In the genomic region with DNA sequence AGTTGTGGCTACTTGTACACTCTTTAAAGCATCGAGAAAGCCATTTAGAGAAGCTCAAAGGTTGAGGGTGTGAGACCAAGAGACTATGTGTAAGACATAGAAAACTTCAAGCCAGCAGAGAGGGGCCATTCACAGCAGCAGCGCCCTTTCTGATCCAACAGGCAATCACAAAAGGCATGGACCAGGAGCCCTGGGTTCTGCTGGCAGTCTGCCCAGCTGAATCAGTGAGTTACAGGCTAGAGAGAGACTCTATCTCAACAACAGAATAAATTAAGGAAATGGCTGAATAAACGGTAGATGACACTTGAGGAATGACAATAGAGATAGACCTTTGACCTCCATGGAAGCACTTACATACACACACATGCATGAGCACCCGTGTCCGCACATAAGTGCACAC, we compare ENCODE assay signal across 28 mouse cellular contexts. TPM values are rescaled to one million over a fixed set of nuclear protein-coding genes. Genes with fewer than 3 reads are reported as not detected.
A peak's percentile ranks its signal among the peaks of the same experiment; 100 is the strongest.
DNase-seq lines count a peak whose midpoint lies in the region; ATAC-seq and TF ChIP-seq lines count a peak whose summit lies in the region.
"Had no signal": no experiment of that assay in that cellular context is flagged by ENCODE, and none has a peak within 500 bp of the region (broad histone marks: within the 10 kb centered on the region; RNA-seq: fewer than 3 reads in every experiment).

No protein-coding gene starts in this region.

- H3K4me2 ChIP-seq in forebrain, embryonic 14.5 days (ENCODE audit: low read length), result no peak overlapping the region
- H3K4me2 ChIP-seq in forebrain, postnatal 0 days (ENCODE audit: low read depth), result no peak overlapping the region
- no peak overlapping the region for H3K4me2 ChIP-seq in lung, embryonic 14.5 days
- H3K4me2 ChIP-seq: heart, embryonic 13.5 days; hindbrain, embryonic 13.5 days; intestine, embryonic 15.5 days; liver, embryonic 15.5 days; midbrain, embryonic 11.5 days had no signal

- peak; percentile 69 for DNase-seq in forebrain, embryonic 14.5 days (ENCODE audit: low spot score)
- no peak for DNase-seq in forebrain, postnatal 0 days
- peak; percentile 72 for DNase-seq in lung, embryonic 14.5 days
- no peak for DNase-seq in lung, adult 2 months
- peak; percentile 77 for DNase-seq in brain, embryonic 14.5 days (ENCODE audit: low read depth)
- DNase-seq in lung, postnatal 10 days, result peak; percentile 47
- no peak for DNase-seq in spleen, postnatal 14 days (ENCODE audit: low spot score in 2 of 2)
- DNase-seq in spleen, postnatal 10 days (ENCODE audit: low spot score in 2 of 2), result no peak
- DNase-seq: adrenal gland, postnatal 25 days; cerebellum, adult 11 months; cerebellum, adult 9-11 months; gastrocnemius, postnatal 25 days; heart, adult 2 months; heart, postnatal 14 days; kidney, postnatal 25 days; liver; right cerebral cortex, adult 18-20 months; right cerebral cortex, postnatal 4 days; thymus, adult 2 months had no signal

- no peak overlapping the region for H3K4me3 ChIP-seq in forebrain, embryonic 14.5 days (ENCODE audit: low read depth, low read length)
- H3K4me3 ChIP-seq in forebrain, postnatal 0 days (ENCODE audit: low read depth, low read length), result no peak overlapping the region
- H3K4me3 ChIP-seq in lung, embryonic 14.5 days (ENCODE audit: low read depth, low read length), result no peak overlapping the region
- no peak overlapping the region for H3K4me3 ChIP-seq in lung, adult 2 months (replicated peaks; ENCODE audit: extremely low read depth, low read depth, low read length)
- H3K4me3 ChIP-seq: heart, adult 2 months; heart, embryonic 13.5 days; hindbrain, embryonic 13.5 days; intestine, embryonic 15.5 days; layer of hippocampus, adult 2 months; limb, embryonic 10.5 days; liver, embryonic 15.5 days had no signal

- TF ChIP-seq CTCF in forebrain, postnatal 0 days (IDR thresholded peaks at IDR 0.05; ENCODE audit: low read depth), result no peak
- TF ChIP-seq CTCF in lung, embryonic 14.5 days (IDR thresholded peaks at IDR 0.05; ENCODE audit: low read depth), result 0 out of 2 replicates have a peak, but pooled peaks have one; percentile 17
- TF ChIP-seq CTCF in lung, adult 2 months (IDR thresholded peaks at IDR 0.05; ENCODE audit: insufficient read depth, low read length), result no peak
- TF ChIP-seq CTCF in brain, embryonic 14.5 days (IDR thresholded peaks at IDR 0.05; ENCODE audit: borderline replicate concordance, extremely low read depth, insufficient read depth, insufficient read length), result no peak

- no peak for TF ChIP-seq POLR2A in lung, adult 2 months (IDR thresholded peaks at IDR 0.05; ENCODE audit: borderline replicate concordance, extremely low read depth, low read depth, low read length)
- no peak for TF ChIP-seq POLR2A in brain, embryonic 14.5 days (IDR thresholded peaks at IDR 0.05; ENCODE audit: borderline replicate concordance, extremely low read depth, insufficient read depth, insufficient read length, poor library complexity, severe bottlenecking)

- H3K27ac ChIP-seq in forebrain, embryonic 14.5 days (ENCODE audit: low read depth, low read length), result no peak overlapping the region
- no peak overlapping the region for H3K27ac ChIP-seq in forebrain, postnatal 0 days (ENCODE audit: low read depth, low read length)
- no peak overlapping the region for H3K27ac ChIP-seq in lung, embryonic 14.5 days (ENCODE audit: low read depth)
- H3K27ac ChIP-seq: heart, adult 2 months; heart, embryonic 13.5 days; hindbrain, embryonic 13.5 days; intestine, embryonic 15.5 days; layer of hippocampus, adult 2 months; limb, embryonic 10.5 days; liver, embryonic 15.5 days had no signal

- no peaks in the 10 kb centered on the region for H3K36me3 ChIP-seq in forebrain, embryonic 14.5 days (ENCODE audit: control insufficient read depth, insufficient read depth, low read length)
- no peaks in the 10 kb centered on the region for H3K36me3 ChIP-seq in forebrain, postnatal 0 days (ENCODE audit: insufficient read depth)
- no peaks in the 10 kb centered on the region for H3K36me3 ChIP-seq in lung, embryonic 14.5 days (ENCODE audit: insufficient read depth)
- H3K36me3 ChIP-seq: heart, embryonic 13.5 days; hindbrain, embryonic 13.5 days; intestine, embryonic 15.5 days; limb, embryonic 10.5 days; liver, embryonic 15.5 days had no signal

- peak; percentile 69 for ATAC-seq in forebrain, embryonic 14.5 days
- no peak for ATAC-seq in forebrain, postnatal 0 days
- no peak for ATAC-seq in lung, embryonic 14.5 days (ENCODE audit: insufficient read depth)
- ATAC-seq: CD4-positive, CD25-positive, alpha-beta regulatory T cell, adult 4 months; intestine, embryonic 15.5 days had no signal

- no peak overlapping the region for H3K9ac ChIP-seq in forebrain, embryonic 14.5 days (ENCODE audit: low read length)
- no peak overlapping the region for H3K9ac ChIP-seq in forebrain, postnatal 0 days
- no peak overlapping the region for H3K9ac ChIP-seq in lung, embryonic 14.5 days
- H3K9ac ChIP-seq: heart, embryonic 13.5 days; hindbrain, embryonic 13.5 days; intestine, embryonic 15.5 days; liver, embryonic 15.5 days had no signal

- H3K27me3 ChIP-seq in forebrain, embryonic 14.5 days (replicated peaks; ENCODE audit: control insufficient read depth, insufficient read depth, low read length), result no peaks in the 10 kb centered on the region
- no peaks in the 10 kb centered on the region for H3K27me3 ChIP-seq in forebrain, postnatal 0 days (ENCODE audit: insufficient read depth, low read length)
- H3K27me3 ChIP-seq in lung, embryonic 14.5 days (ENCODE audit: insufficient read depth, low read length), result no peaks in the 10 kb centered on the region
- H3K27me3 ChIP-seq: heart, embryonic 13.5 days; intestine, embryonic 15.5 days; liver, embryonic 15.5 days had no signal

- no peaks in the 10 kb centered on the region for H3K9me3 ChIP-seq in forebrain, embryonic 14.5 days (replicated peaks; ENCODE audit: control insufficient read depth, low read length)
- no peaks in the 10 kb centered on the region for H3K9me3 ChIP-seq in forebrain, postnatal 0 days (ENCODE audit: low read length)
- no peaks in the 10 kb centered on the region for H3K9me3 ChIP-seq in lung, embryonic 14.5 days (ENCODE audit: low read depth, low read length)
- H3K9me3 ChIP-seq: heart, embryonic 13.5 days; hindbrain, embryonic 13.5 days; intestine, embryonic 15.5 days; limb, embryonic 10.5 days; liver, embryonic 15.5 days had no signal

- peaks cover 7% of the 10 kb centered on the region for H3K4me1 ChIP-seq in forebrain, embryonic 14.5 days (ENCODE audit: control insufficient read depth, insufficient read depth, low read length)
- no peaks in the 10 kb centered on the region for H3K4me1 ChIP-seq in forebrain, postnatal 0 days (ENCODE audit: insufficient read depth)
- peaks cover 13% of the 10 kb centered on the region for H3K4me1 ChIP-seq in lung, embryonic 14.5 days (ENCODE audit: insufficient read depth)
- H3K4me1 ChIP-seq in lung, adult 2 months (ENCODE audit: control insufficient read depth, insufficient read depth, low read length), result no peaks in the 10 kb centered on the region
- H3K4me1 ChIP-seq: liver, embryonic 15.5 days had no signal

- whole genome bisulfite sequencing in forebrain, embryonic 14.5 days, result 39% methylated on average over 5 of the region's 5 CpGs
- WGBS in forebrain, postnatal 0 days, result 29% methylated on average over 5 of the region's 5 CpGs
- WGBS in lung, embryonic 14.5 days, result 43% methylated on average over 5 of the region's 5 CpGs
- WGBS in lung, adult 2 months, result 42% methylated on average over 5 of the region's 5 CpGs

RNA-seq across cellular contexts. Expression of a gene that starts 21.1 kb away (rescaled TPM):
- polyA plus RNA-seq in forebrain, embryonic 14.5 days (2014; fragmentation: Nextera tagmentation; extraction: Ambion mirVana), result 14.6 and 16.4 TPM in 2 replicates
- 8.5 and 8.9 TPM in 2 replicates for total RNA-seq in forebrain, postnatal 0 days (2014; rRNA removed)
- 11.7 and 13.6 TPM in 2 replicates for polyA plus RNA-seq in forebrain, postnatal 0 days (2015; fragmentation: Nextera tagmentation; extraction: Ambion mirVana)
- polyA plus RNA-seq in lung, embryonic 14.5 days (2014; fragmentation: Nextera tagmentation; extraction: Ambion mirVana), result 33.2 and 41.6 TPM in 2 replicates
- 79.9 and 102 TPM in 2 replicates for polyA plus RNA-seq in lung, adult 2 months (2012; rRNA removed)
- polyA plus RNA-seq in brain, embryonic 14.5 days (2012; rRNA removed), result 12.9 and 17.3 TPM in 2 replicates
- total RNA-seq: megakaryocyte progenitor cell, adult 5-6 weeks had no signal
- polyA plus RNA-seq: CD4-positive, CD25-positive, alpha-beta regulatory T cell, adult 4 months had no signal

RNA-seq across cellular contexts. Expression of a gene that starts 52.6 kb away (rescaled TPM):
- polyA plus RNA-seq in forebrain, embryonic 14.5 days (2014; fragmentation: Nextera tagmentation; extraction: Ambion mirVana), result 28.0 and 28.8 TPM in 2 replicates
- 7.5 and 15.8 TPM in 2 replicates for total RNA-seq in forebrain, postnatal 0 days (2014; rRNA removed)
- polyA plus RNA-seq in forebrain, postnatal 0 days (2015; fragmentation: Nextera tagmentation; extraction: Ambion mirVana), result 30.7 and 32.6 TPM in 2 replicates
- polyA plus RNA-seq in lung, embryonic 14.5 days (2014; fragmentation: Nextera tagmentation; extraction: Ambion mirVana), result 32.9 and 35.7 TPM in 2 replicates
- polyA plus RNA-seq in lung, adult 2 months (2012; rRNA removed), result 1.8 and 4.2 TPM in 2 replicates
- 14.5 and 20.9 TPM in 2 replicates for polyA plus RNA-seq in brain, embryonic 14.5 days (2012; rRNA removed)

Comparison
In these comparisons a context has a peak if more than half of its experiments do, and no peak if none do; other contexts are left out.
1. DNase-seq: peak in forebrain, embryonic 14.5 days (single experiment), lung, embryonic 14.5 days (single experiment), brain, embryonic 14.5 days (single experiment) and lung, postnatal 10 days (single experiment); none in forebrain, postnatal 0 days (single experiment), lung, adult 2 months (single experiment), spleen, postnatal 14 days (0 of 2) and spleen, postnatal 10 days (0 of 2).